Mouse (Mus musculus) kidney, postnatal 14 days (tissue): ENCODE data around the gene Gm8947.
"Not testable (repeated sequence)": the region's sequence is repeated elsewhere in the genome, so short reads cannot be mapped to it uniquely, and the experiment has no call there.

ENCODE experiments used
- DNase-seq: peaks from one replicate; pipeline ENCODE4 v3.0.0; 2022; ENCODE audit warnings: mixed read lengths

The Gm8947 gene

DNA sequence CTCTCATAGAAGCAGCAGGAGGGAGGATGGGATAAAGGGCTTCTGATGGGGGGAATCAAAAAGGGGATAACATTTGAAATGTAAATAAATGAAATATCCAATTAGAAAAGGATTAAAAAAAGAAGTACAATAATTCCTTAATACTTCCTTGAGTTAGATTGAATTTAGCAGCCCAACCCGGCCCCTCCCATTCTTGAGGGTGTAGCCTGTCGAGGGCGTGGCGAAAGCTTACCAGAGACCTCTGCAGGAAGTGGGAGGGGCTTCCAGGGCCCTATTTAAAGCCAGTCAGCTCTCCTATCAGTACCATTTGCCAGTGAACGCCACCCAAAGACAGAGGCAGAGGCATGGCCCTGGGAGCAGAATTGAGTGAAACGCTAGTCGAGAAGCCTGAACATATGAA, 9.9 kb upstream of the Gm8947 start, which contains the start of gene Gm47985:
Gene Gm47985, plus strand, starts transcription at position 272 of the 400 bp plus-strand sequence.
- DNase-seq = not testable (repeated sequence)

DNA sequence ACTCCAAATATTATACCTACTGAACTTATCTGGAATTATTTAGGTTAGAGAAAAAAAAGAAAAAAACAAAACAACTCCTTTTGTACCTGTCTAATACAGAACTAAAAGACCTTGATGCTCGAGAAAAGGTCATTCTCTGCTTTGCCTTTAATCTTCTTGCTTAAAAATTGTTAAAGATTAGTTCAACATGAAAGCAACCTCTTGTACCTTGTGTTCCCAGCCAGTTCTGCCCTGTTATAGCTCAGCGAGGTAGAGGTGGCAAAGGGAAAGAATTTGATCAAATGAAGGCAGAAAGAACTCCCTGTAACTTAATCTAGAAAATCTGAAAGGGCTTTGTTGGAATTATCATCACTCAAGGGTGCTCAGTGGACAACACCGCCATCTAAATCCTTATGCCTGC, 6.0 kb upstream of the Gm8947 start:
- not testable (repeated sequence) for DNase-seq

DNA sequence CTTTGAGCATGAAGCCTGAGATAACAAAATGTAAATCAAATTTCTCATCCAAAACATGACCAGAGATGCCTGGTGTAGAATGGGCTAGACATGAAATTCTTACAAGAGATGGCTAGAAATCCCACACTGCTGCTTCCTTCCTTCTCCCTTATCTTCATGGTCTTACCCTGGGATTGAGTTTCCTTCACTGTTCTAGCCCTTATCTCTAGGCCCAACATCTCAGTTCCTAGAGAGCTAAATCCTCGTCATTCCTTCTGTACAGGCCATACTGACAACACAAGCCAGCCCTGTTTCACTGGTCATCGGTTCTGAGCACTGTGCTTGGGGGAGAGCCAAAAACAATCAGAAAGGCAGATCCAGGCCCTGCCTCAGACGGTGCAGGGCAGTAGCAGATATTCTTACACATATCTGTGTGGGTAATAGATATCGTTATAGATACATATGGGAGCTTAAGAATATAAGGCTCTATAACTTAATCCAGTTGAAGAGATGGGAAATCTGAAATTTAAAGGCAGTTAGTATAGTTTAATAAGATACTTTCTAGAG, 5.2 kb upstream of the Gm8947 start:
- not testable (repeated sequence) for DNase-seq

- no peak for DNase-seq
These were observed 3.7 kb upstream of the Gm8947 start for GRCm38 (mm10) chr1:151188469-151188868.

DNA sequence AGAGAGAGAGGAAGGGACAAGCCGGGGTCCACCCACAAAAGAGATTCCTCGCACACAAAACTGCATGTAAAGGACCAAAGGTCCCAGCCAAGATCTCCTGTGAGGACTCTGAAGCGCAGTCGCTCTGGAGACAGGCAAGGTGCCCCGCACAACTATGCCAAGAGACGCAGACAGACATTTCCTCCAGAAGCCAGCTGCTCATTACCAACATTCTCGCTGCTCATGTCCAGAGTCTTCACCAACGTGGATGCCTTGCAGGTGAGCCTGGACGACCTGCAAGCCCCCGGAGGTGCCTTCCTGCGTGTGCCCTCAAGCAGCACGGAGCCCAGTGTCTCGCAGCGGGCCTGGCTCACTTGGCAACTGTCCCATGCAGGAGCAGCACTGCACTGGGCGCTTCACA, 563 bp downstream of the Gm8947 start:
- not testable (repeated sequence) for DNase-seq

- DNase-seq = not testable (repeated sequence)
These were observed 3.8 kb downstream of the Gm8947 start for GRCm38 (mm10) chr1:151195986-151196385.

GRCm38 (mm10) chr1:151196690-151197089, 4.5 kb downstream of the Gm8947 start:
- DNase-seq = not testable (repeated sequence)

DNA sequence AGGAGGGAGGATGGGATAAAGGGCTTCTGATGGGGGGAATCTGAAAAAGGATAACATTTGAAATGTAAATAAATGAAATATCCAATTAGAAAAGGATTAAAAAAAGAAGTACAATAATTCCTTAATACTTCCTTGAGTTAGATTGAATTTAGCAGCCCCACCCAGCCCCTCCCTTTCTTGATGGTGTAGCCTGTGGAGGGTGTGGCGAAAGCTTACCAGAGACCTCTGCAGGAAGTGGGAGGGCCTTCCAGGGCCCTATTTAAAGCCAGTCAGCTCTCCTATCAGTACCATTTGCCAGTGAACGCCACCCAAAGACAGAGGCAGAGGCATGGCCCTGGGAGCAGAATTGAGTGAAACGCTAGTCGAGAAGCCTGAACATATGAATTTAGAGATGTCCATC, 5.9 kb downstream of the Gm8947 start, which contains the start of gene Gm47995:
Gene Gm47995, plus strand, starts transcription at position 329 of the 400 bp plus-strand sequence.
- not testable (repeated sequence) for DNase-seq

DNA sequence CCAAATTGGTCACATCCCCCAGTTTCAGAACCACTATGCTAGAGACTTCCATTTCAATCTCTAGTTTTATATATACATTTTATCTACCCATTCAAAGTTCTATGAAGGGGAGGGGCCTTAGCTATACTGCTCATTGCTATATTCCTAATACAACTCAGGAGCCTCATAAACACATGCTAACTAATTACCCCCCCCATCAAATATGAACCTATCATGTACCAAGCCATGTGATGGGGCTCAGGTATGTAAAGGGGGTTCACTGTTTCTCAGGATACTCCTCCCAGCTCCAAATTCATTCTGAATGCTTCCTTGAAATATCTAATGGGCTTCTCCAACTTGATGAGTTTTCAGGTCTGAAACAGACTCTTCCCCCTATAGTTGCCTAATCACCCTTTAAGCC, 8.4 kb downstream of the Gm8947 start:
- not testable (repeated sequence) for DNase-seq

GRCm38 (mm10) chr1:151202771-151203170, 10.6 kb downstream of the Gm8947 start:
- DNase-seq = not testable (repeated sequence)

DNA sequence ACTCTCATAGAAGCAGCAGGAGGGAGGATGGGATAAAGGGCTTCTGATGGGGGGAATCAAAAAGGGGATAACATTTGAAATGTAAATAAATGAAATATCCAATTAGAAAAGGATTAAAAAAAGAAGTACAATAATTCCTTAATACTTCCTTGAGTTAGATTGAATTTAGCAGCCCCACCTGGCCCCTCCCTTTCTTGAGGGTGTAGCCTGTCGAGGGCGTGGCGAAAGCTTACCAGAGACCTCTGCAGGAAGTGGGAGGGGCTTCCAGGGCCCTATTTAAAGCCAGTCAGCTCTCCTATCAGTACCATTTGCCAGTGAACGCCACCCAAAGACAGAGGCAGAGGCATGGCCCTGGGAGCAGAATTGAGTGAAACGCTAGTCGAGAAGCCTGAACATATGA, 11.6 kb downstream of the Gm8947 start, which contains the start of gene 3110040M04Rik:
Gene 3110040M04Rik, plus strand, starts transcription at position 304 of the 400 bp plus-strand sequence.
- DNase-seq = not testable (repeated sequence)

DNA sequence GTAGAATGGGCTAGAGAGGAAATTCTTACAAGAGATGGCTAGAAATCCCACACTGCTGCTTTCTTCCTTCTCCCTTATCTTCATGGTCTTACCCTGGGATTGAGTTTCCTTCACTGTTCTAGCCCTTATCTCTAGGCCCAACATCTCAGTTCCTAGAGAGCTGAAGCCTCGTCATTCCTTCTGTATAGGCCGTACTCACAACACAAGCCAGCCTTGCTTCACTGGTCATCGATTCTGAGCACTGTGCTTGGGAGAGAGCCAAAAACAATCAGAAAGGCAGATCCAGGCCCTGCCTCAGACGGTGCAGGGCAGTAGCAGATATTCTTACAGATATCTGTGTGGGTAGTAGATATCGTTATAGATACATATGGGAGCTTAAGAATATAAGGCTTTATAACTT, 16.3 kb downstream of the Gm8947 start:
- DNase-seq = not testable (repeated sequence)

GRCm38 (mm10) chr1:151208944-151209343, 16.8 kb downstream of the Gm8947 start:
- DNase-seq = not testable (repeated sequence)

DNA sequence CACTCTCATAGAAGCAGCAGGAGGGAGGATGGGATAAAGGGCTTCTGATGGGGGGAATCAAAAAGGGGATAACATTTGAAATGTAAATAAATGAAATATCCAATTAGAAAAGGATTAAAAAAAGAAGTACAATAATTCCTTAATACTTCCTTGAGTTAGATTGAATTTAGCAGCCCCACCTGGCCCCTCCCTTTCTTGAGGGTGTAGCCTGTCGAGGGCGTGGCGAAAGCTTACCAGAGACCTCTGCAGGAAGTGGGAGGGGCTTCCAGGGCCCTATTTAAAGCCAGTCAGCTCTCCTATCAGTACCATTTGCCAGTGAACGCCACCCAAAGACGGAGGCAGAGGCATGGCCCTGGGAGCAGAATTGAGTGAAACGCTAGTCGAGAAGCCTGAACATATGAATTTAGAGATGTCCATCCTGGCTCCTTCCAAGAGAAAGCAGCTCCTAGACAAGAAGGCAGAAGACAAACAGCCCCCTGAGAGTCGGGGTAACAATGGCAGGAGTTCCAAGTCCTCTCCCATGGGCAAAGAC, 17.7 kb downstream of the Gm8947 start, which contains the start of gene Gm47996:
Gene Gm47996, plus strand, starts transcription at position 308 of the 532 bp plus-strand sequence.
- not testable (repeated sequence) for DNase-seq

DNA sequence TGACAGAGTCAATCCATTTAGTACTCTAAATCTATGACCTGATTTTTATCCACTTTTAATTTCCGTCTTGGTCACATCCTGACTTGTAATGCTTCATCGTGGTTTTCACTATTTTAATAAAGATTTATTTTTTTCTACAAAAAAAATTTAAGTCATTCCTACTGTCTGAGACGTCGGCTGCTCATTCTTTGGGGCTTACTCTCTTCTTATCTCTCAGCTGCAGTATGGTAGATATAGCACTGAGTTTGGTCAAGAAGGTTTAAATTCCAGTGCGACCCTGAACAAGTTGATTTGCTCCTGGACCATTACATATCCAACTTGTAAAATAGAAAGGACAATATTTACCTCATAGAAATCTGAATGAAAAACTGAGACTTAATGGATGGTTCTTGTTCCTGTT, 19.5 kb downstream of the Gm8947 start:
- DNase-seq = not testable (repeated sequence)

GRCm38 (mm10) chr1:151214862-151215261, 22.7 kb downstream of the Gm8947 start:
- no peak for DNase-seq

- peak; percentile 16 for DNase-seq
These were observed 23.8 kb downstream of the Gm8947 start for GRCm38 (mm10) chr1:151215985-151216384.

DNA sequence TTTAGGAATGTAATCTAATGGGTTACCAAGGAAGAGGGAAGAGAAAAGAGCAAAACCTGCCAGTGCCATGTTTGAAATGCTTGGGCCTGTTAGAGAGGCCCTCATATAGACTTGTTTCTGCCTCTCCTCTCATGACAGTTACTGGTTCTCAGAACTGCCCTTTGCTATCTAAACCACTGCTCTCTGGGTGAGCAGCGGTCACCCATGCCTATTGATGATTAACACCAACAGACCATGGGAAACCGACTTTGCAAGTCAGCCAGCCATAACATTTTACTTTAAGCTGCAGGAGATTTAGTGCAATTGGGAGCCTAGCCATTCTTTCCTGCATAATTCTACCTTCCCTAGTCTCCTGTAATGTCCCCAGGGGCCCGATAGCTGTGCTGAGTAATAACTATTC, 24.2 kb downstream of the Gm8947 start:
- peak; percentile 80 for DNase-seq

DNA sequence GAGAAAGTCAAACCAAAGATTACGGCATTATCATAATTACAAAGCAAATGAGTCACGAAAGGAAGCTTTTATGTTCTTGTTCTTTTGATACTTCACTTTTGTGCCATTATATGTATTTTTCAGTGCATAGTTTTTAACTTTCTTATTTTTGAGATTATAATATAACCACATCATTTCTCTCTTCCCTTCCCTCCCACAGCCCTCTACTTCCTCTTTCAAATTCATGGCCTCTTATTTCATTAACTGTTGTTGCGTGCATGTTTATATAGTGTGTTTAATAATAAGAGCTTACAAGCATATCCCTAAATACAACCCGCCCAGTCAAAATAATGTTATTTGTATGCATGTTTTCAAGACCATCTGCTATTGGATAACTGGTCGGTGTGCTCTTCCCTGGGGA, 26.9 kb downstream of the Gm8947 start:
- no peak for DNase-seq

DNA sequence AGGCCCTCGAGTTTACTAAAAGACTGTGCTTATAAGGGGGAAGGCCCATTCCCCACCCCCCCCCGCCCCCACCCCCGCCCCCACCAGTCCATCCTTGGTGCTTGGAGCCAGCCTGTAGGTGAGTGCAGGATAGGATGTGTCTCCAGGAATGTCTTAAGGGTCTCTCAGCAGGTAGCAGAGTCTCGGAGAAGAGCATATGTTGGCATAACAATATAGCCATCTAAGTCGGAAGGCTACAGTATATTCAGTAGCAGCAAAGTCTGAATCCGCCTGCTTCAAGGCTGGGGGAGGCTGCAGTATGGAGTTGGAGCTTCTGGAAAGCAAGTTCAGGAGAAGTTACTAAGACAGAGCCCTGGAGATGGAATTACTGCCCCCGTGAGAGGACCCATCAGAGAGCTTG, 27.9 kb downstream of the Gm8947 start:
- DNase-seq = no peak

- no peak for DNase-seq
These were observed 30.5 kb downstream of the Gm8947 start for GRCm38 (mm10) chr1:151222561-151223267.

- no peak for DNase-seq
These were observed 31.2 kb downstream of the Gm8947 start for GRCm38 (mm10) chr1:151223377-151223776.

DNA sequence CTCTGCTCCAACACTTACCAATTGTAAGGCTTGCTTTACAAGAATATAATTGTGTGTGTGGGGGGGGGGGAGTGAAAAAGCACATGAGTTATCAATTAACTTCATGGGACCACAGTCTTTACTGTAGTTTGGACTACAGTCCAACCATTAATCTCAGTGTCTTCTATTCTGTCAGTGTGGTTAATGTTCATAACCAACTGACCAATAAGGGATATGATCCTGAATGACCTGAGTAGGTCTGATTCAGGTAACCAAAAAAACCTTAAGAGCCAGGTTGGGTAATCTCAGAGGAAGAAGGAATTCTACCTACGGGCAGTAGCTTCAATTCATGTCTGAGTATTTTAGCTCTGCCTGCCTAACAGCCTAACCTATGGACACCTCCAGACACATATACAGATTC, 32.4 kb downstream of the Gm8947 start:
- no peak for DNase-seq

DNA sequence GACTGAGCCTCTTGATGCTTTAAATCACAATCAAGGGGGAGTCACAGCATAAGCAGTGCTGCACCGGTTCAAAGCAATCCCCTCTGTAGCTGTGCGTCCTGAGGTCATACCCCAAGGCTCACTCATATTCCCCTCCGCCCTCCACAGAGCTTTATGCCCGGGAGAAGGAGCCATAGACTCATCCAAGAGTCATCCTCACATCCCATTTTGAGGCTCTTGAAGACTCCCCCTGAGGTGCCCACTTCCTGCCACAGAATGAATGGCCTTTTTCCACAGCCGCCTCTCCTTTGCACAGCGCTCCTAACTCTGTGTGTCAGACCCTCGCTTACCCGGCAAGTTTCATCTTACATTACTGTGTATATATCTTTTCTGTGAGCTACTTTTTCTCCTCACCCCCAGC, 35.3 kb downstream of the Gm8947 start:
- no peak for DNase-seq
